Mouse (Mus musculus): ENCODE measurements around the gene Mbnl2.

DNA sequence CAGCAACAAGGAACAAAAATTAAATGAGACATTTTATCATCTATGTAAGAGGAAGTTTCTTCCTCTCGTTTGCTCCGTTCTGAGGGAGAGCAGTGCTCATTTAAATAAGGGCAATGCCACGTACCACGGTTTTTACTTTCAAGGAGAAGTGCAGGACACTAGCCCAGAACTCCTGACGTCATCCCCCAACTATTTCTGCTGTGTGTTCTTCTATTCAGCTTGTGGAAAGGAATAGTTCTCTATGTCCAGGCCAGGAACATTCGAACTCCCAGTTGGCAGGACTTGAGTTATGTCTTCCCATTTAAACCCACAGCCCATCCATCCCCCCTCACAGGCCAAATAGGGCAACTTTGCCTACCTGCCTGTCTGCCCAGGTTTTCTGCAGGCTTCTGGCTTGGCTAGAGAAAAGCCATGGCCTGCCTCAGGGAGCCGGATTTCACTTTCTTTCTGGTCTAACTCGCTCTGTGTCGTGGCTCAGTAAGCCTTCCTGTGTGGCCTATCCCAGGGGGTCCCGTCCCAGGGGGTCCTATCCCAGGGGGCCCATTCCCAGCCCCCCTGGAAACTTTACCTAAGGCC is 1.7 kb downstream of the Mbnl2 start:
- TF ChIP-seq CTCF (conservative IDR thresholded peaks at IDR 0.05 in 1 of 2, IDR thresholded peaks at IDR 0.05 in 1 of 2; ENCODE audit: low read depth in 2 of 2, low read length in 2 of 2) (no peak), USF1 (IDR thresholded peaks at IDR 0.05; ENCODE audit: low read depth, low read length) (no peak), JUND (conservative IDR thresholded peaks at IDR 0.05; ENCODE audit: low read depth, low read length) (peak; percentile 64), MEF2A (IDR thresholded peaks at IDR 0.05; ENCODE audit: borderline replicate concordance, low read depth, low read length) (no peak), JUN (IDR thresholded peaks at IDR 0.05; ENCODE audit: insufficient read depth, low read depth, low read length) (peak; percentile 60), TCF12 (IDR thresholded peaks at IDR 0.05; ENCODE audit: low read depth, low read length) (no peak), MAFK (IDR thresholded peaks at IDR 0.05; ENCODE audit: insufficient replicate concordance, low read length) (peak; percentile 49; the same call in 1 of the 2 replicates), ELF1 (IDR thresholded peaks at IDR 0.05; ENCODE audit: low read depth, low read length) (no peak)

Data from CH12.LX (cell line).